Mouse (Mus musculus): ENCODE measurements around the gene Slirp.

DNA sequence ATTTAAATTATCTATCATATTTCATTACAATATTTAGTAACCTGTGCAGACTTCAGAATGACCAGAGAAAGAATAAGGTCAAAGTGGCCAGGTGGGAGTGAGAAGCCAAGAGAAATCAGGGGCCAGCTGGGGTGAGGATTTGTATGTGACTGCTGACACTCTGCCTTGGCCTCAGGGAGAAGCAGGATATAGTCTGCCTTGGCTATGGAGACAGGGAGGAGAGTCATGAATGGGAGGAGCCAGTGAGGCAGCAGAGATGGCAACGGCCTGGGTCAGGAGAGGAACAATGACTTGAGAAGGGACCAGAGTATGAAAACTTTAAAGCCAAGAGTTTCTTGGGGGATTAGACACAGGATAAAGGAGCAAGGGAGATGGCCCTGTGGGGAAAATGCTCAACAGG, 20.0 kb upstream of the Slirp start:
- TF ChIP-seq CTCF (IDR thresholded peaks at IDR 0.05; ENCODE audit: borderline replicate concordance, insufficient read depth, low read depth, low read length) (no peak), POLR2A (IDR thresholded peaks at IDR 0.05; ENCODE audit: borderline replicate concordance, insufficient read depth, low read length) (no peak)

Data from cerebellum, adult 2 months (tissue).